Mouse (Mus musculus): Measurements from ENCODE around the gene Cntn1. TPM values are rescaled to one million over a fixed set of nuclear protein-coding genes. Genes with fewer than 3 reads are reported as not detected.

Cntn1 gene
- polyA plus RNA-seq, 1 experiment from 2014 or later = 0.38 TPM

GRCm38 (mm10) chr15:92160855-92161162 lies 109.8 kb downstream of the Cntn1 start:
- ATAC-seq (no peak), DNase-seq (ENCODE audit: low spot score) (no peak)
- Histone ChIP-seq H3K9me3 (ENCODE audit: low read length) (no peaks in the 10 kb centered on the region), H3K4me1 (ENCODE audit: insufficient read depth, low read depth, low read length) (no peaks in the 10 kb centered on the region), H3K27ac (ENCODE audit: low read length) (no peak overlapping the region), H3K4me3 (ENCODE audit: low read depth, low read length) (no peak overlapping the region), H3K36me3 (ENCODE audit: insufficient read depth, low read length) (no peaks in the 10 kb centered on the region), H3K4me2 (replicated peaks; ENCODE audit: low read depth, low read length) (no peak overlapping the region), H3K27me3 (replicated peaks; ENCODE audit: insufficient read depth, low read length) (no peaks in the 10 kb centered on the region), H3K9ac (replicated peaks; ENCODE audit: low read depth) (no peak overlapping the region)
- TF ChIP-seq CTCF (IDR thresholded peaks at IDR 0.05) = no peak
- no peak for TF ChIP-seq EP300 (IDR thresholded peaks at IDR 0.05)
- 71% methylated on average over 10 of the region's 10 CpGs for WGBS

DNA sequence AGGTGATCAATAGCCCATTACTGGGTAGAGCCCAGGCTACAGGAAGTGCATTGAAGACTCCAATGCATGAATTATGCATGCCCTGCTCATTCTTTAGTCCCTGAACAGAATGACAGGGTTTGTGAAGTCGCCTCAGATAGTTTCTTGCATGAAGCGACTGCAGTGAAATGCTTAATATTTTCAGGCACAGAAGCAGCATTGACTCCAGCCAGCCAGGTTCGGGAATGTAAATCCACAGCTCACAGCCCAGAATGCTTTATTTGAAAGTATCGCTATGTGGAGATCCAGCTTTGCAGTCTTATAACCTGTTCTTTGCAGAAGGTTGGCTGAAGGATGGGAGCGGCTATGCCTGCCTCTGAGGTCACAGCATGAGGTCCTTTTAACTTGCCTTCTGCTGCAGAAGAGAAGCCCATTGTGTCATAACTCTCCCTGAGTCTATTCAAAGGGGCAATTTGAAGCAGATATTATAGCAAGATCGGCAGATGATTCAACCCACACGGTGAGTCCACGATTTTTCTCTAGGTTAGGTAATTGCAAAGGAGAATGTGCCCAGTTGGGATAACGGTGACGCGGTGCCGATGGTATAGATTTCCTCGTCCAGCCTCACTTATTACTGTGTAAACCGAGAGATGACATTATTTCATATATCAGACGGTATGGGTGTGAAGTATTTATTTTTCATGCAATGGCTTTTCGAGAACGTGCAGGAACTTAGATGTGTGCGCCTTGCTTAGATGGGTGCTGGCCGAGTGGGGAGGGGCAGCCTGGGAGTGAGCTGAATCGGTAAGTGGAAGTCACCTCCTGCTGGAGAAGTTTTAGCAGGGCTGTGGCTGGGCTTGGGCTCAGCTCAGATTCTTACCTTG lies 110.4 kb downstream of the Cntn1 start:
- ATAC-seq (no peak), DNase-seq (ENCODE audit: low spot score) (no peak)
- H3K27ac ChIP-seq (ENCODE audit: low read length) = no peak overlapping the region
- H3K36me3 ChIP-seq (ENCODE audit: insufficient read depth, low read length) = no peaks in the 10 kb centered on the region
- WGBS = 40% methylated on average over 20 of the region's 20 CpGs
- H3K4me1 ChIP-seq (ENCODE audit: insufficient read depth, low read depth, low read length) = no peaks in the 10 kb centered on the region
- H3K4me2 ChIP-seq (replicated peaks; ENCODE audit: low read depth, low read length) = no peak overlapping the region
- H3K4me3 ChIP-seq (ENCODE audit: low read depth, low read length) = no peak overlapping the region
- no peak overlapping the region for H3K9ac ChIP-seq (replicated peaks; ENCODE audit: low read depth)
- no peak for TF ChIP-seq CTCF (IDR thresholded peaks at IDR 0.05)
- TF ChIP-seq EP300 (IDR thresholded peaks at IDR 0.05) = no peak
- H3K27me3 ChIP-seq (replicated peaks; ENCODE audit: insufficient read depth, low read length) = no peaks in the 10 kb centered on the region
- no peaks in the 10 kb centered on the region for H3K9me3 ChIP-seq (ENCODE audit: low read length)

- H3K36me3 ChIP-seq (ENCODE audit: insufficient read depth, low read length) = no peaks in the 10 kb centered on the region
- H3K4me1 ChIP-seq (ENCODE audit: insufficient read depth, low read depth, low read length) = no peaks in the 10 kb centered on the region
- H3K27me3 ChIP-seq (replicated peaks; ENCODE audit: insufficient read depth, low read length) = no peaks in the 10 kb centered on the region
- TF ChIP-seq EP300 (IDR thresholded peaks at IDR 0.05) (no peak), CTCF (IDR thresholded peaks at IDR 0.05) (no peak)
- H3K9me3 ChIP-seq (ENCODE audit: low read length) = no peaks in the 10 kb centered on the region
- no peak for DNase-seq (ENCODE audit: low spot score)
- H3K4me2 ChIP-seq (replicated peaks; ENCODE audit: low read depth, low read length) = no peak overlapping the region
- WGBS = 62% methylated on average over 4 of the region's 4 CpGs
- no peak overlapping the region for H3K9ac ChIP-seq (replicated peaks; ENCODE audit: low read depth)
- no peak for ATAC-seq
- H3K4me3 ChIP-seq (ENCODE audit: low read depth, low read length) = no peak overlapping the region
- no peak overlapping the region for H3K27ac ChIP-seq (ENCODE audit: low read length)
Observed at GRCm38 (mm10) chr15:92162835-92163234, 111.9 kb downstream of the Cntn1 start.

- Histone ChIP-seq H3K4me1 (ENCODE audit: insufficient read depth, low read depth, low read length) (no peaks in the 10 kb centered on the region), H3K27ac (ENCODE audit: low read length) (no peak overlapping the region), H3K9ac (replicated peaks; ENCODE audit: low read depth) (no peak overlapping the region), H3K4me3 (ENCODE audit: low read depth, low read length) (no peak overlapping the region), H3K27me3 (replicated peaks; ENCODE audit: insufficient read depth, low read length) (no peaks in the 10 kb centered on the region), H3K36me3 (ENCODE audit: insufficient read depth, low read length) (no peaks in the 10 kb centered on the region), H3K9me3 (ENCODE audit: low read length) (no peaks in the 10 kb centered on the region), H3K4me2 (replicated peaks; ENCODE audit: low read depth, low read length) (no peak overlapping the region)
- no peak for DNase-seq (ENCODE audit: low spot score)
- ATAC-seq = no peak
- TF ChIP-seq CTCF (IDR thresholded peaks at IDR 0.05) (no peak), EP300 (IDR thresholded peaks at IDR 0.05) (no peak)
- 69% methylated on average over 3 of the region's 3 CpGs for WGBS
Observed at GRCm38 (mm10) chr15:92164127-92164526, 113.2 kb downstream of the Cntn1 start.

DNA sequence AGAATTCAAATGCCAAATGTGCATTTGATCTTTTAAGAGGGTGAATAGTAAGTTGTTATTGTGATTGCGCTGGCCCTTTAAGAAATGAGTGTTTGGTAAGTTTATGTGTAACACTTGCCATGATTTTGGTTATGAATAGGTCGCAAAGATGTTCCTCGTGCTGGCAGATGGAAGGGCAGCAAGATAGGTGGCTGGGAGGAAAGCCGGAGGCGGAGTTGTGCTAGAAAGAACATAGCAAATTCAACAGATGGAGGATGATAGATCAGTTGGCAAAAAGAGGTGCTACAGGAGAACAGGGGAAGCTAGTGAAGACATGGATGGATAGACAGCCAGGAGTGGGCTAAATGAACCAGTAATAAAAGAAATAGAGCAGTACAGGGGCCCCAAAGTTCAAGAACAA lies 115.3 kb downstream of the Cntn1 start:
- 75% methylated on average over 5 of the region's 5 CpGs for WGBS

GRCm38 (mm10) chr15:92175739-92176138 lies 124.8 kb downstream of the Cntn1 start:
- DNase-seq (ENCODE audit: low spot score) (no peak), ATAC-seq (no peak)
- Histone ChIP-seq H3K4me1 (ENCODE audit: insufficient read depth, low read depth, low read length) (no peaks in the 10 kb centered on the region), H3K4me2 (replicated peaks; ENCODE audit: low read depth, low read length) (no peak overlapping the region), H3K9me3 (ENCODE audit: low read length) (no peaks in the 10 kb centered on the region), H3K27ac (ENCODE audit: low read length) (no peak overlapping the region), H3K4me3 (ENCODE audit: low read depth, low read length) (no peak overlapping the region), H3K36me3 (ENCODE audit: insufficient read depth, low read length) (no peaks in the 10 kb centered on the region), H3K27me3 (replicated peaks; ENCODE audit: insufficient read depth, low read length) (no peaks in the 10 kb centered on the region), H3K9ac (replicated peaks; ENCODE audit: low read depth) (no peak overlapping the region)
- TF ChIP-seq CTCF (IDR thresholded peaks at IDR 0.05) (0 out of 2 replicates have a peak, but pooled peaks have one; percentile 7), EP300 (IDR thresholded peaks at IDR 0.05) (no peak)
- WGBS = 64% methylated on average over 2 of the region's 2 CpGs

More for the DNA sequence above, 115.3 kb downstream of the Cntn1 start:
- H3K36me3 ChIP-seq (ENCODE audit: insufficient read depth, low read length) = no peaks in the 10 kb centered on the region
- H3K9ac ChIP-seq (replicated peaks; ENCODE audit: low read depth) = no peak overlapping the region
- H3K27me3 ChIP-seq (replicated peaks; ENCODE audit: insufficient read depth, low read length) = no peaks in the 10 kb centered on the region
- no peak for DNase-seq (ENCODE audit: low spot score)
- no peak overlapping the region for H3K4me2 ChIP-seq (replicated peaks; ENCODE audit: low read depth, low read length)
- no peak for TF ChIP-seq EP300 (IDR thresholded peaks at IDR 0.05)
- no peak for TF ChIP-seq CTCF (IDR thresholded peaks at IDR 0.05)
- H3K4me3 ChIP-seq (ENCODE audit: low read depth, low read length) = no peak overlapping the region
- H3K9me3 ChIP-seq (ENCODE audit: low read length) = no peaks in the 10 kb centered on the region
- no peaks in the 10 kb centered on the region for H3K4me1 ChIP-seq (ENCODE audit: insufficient read depth, low read depth, low read length)
- no peak for ATAC-seq
- no peak overlapping the region for H3K27ac ChIP-seq (ENCODE audit: low read length)

Measured in lung, postnatal 0 days (tissue).